18 mouse cellular contexts compared by ENCODE assay signal in genomic region chr15:62327481-62327880, GRCm38 (mm10).
A peak's percentile ranks its signal among the peaks of the same experiment; 100 is the strongest.
DNase-seq lines count a peak whose midpoint lies in the region; ATAC-seq lines count a peak whose summit lies in the region.
"Had no signal": no experiment of that assay in that cellular context is flagged by ENCODE, and none has a peak within 500 bp of the region (broad histone marks: within the 10 kb centered on the region; RNA-seq: fewer than 3 reads in every experiment).

No protein-coding gene starts in this region.

- 54% methylated on average over 2 of the region's 2 CpGs for WGBS in heart, embryonic 10.5 days
- 46% methylated on average over 2 of the region's 2 CpGs for WGBS in heart, embryonic 11.5 days (ENCODE audit: insufficient replicate concordance)
- 74% methylated on average over 2 of the region's 2 CpGs for WGBS in hindbrain, embryonic 14.5 days

- peak overlapping the region; percentile 42; the same call in 1 of the 2 replicates for H3K27ac ChIP-seq in heart, embryonic 10.5 days
- no peak overlapping the region for H3K27ac ChIP-seq in heart, embryonic 11.5 days (ENCODE audit: low read depth, low read length)
- H3K27ac ChIP-seq in hindbrain, embryonic 14.5 days, result no peak overlapping the region
- H3K27ac ChIP-seq: forebrain, embryonic 10.5 days; hindbrain, postnatal 0 days; limb, embryonic 15.5 days; lung, embryonic 15.5 days; macrophage; midbrain, embryonic 12.5 days had no signal

- no peaks in the 10 kb centered on the region for H3K36me3 ChIP-seq in heart, embryonic 10.5 days
- no peaks in the 10 kb centered on the region for H3K36me3 ChIP-seq in heart, embryonic 11.5 days (ENCODE audit: control insufficient read depth, insufficient read depth, low read length)
- H3K36me3 ChIP-seq in hindbrain, embryonic 14.5 days (replicated peaks; ENCODE audit: control insufficient read depth, insufficient read depth), result no peaks in the 10 kb centered on the region
- H3K36me3 ChIP-seq: embryonic facial prominence, embryonic 13.5 days; forebrain, embryonic 10.5 days; limb, embryonic 15.5 days; lung, embryonic 15.5 days; midbrain, embryonic 12.5 days had no signal

- no peak overlapping the region for H3K9ac ChIP-seq in heart, embryonic 11.5 days (ENCODE audit: low read depth, low read length)
- no peak overlapping the region for H3K9ac ChIP-seq in hindbrain, embryonic 14.5 days
- H3K9ac ChIP-seq: embryonic facial prominence, embryonic 13.5 days; limb, embryonic 15.5 days; lung, embryonic 15.5 days; midbrain, embryonic 12.5 days had no signal

- no peaks in the 10 kb centered on the region for H3K27me3 ChIP-seq in heart, embryonic 10.5 days (ENCODE audit: insufficient read depth, poor library complexity, severe bottlenecking)
- no peaks in the 10 kb centered on the region for H3K27me3 ChIP-seq in heart, embryonic 11.5 days (ENCODE audit: control insufficient read depth, insufficient read depth, low read length)
- no peaks in the 10 kb centered on the region for H3K27me3 ChIP-seq in hindbrain, embryonic 14.5 days (ENCODE audit: control insufficient read depth, insufficient read depth, low read length)
- H3K27me3 ChIP-seq: embryonic facial prominence, embryonic 13.5 days; limb, embryonic 15.5 days; lung, embryonic 15.5 days; midbrain, embryonic 12.5 days had no signal

- intact Hi-C loops in heart, postnatal 10 days (cut with DNase I), result loop anchor here (5.0 kb wide), 2 partner anchors 70 to 110 kb away; no protein-coding TSS in a partner anchor

- no peak overlapping the region for H3K4me3 ChIP-seq in heart, embryonic 10.5 days
- no peak overlapping the region for H3K4me3 ChIP-seq in heart, embryonic 11.5 days (ENCODE audit: low read depth, low read length)
- H3K4me3 ChIP-seq in hindbrain, embryonic 14.5 days (replicated peaks; ENCODE audit: low read length), result no peak overlapping the region
- H3K4me3 ChIP-seq: embryonic facial prominence, embryonic 13.5 days; forebrain, embryonic 10.5 days; limb, embryonic 15.5 days; lung, embryonic 15.5 days; midbrain, embryonic 12.5 days had no signal

- no peak for DNase-seq in heart, embryonic 10.5 days (ENCODE audit: low spot score)
- peak; percentile 63 for DNase-seq in 3T3-L1 (ENCODE audit: low read depth, low spot score)
- peak; percentile 80 for DNase-seq in Muller cell, postnatal 12 days (ENCODE audit: inconsistent ontology term)
- DNase-seq in heart, postnatal 10 days, result peak; percentile 25 to 33
- DNase-seq in cerebellum, postnatal 4 days (ENCODE audit: low spot score in 2 of 2), result no peak
- DNase-seq in spleen, postnatal 14 days (ENCODE audit: low spot score in 2 of 2), result no peak
- no peak for DNase-seq in hindbrain, embryonic 14.5 days (ENCODE audit: low spot score)
- DNase-seq: cerebellum, adult 18-20 months; cerebellum, postnatal 36 days had no signal

- no peak for ATAC-seq in heart, embryonic 11.5 days (replicated peaks; ENCODE audit: insufficient number of reproducible peaks, low FRiP score, low TSS enrichment)
- ATAC-seq in hindbrain, embryonic 14.5 days (ENCODE audit: low FRiP score), result no peak
- ATAC-seq: activated CD4-positive, CD25-positive, alpha-beta regulatory T cell, adult 4 months; hindbrain, postnatal 0 days had no signal

- peaks cover 22% of the 10 kb centered on the region for H3K4me1 ChIP-seq in heart, embryonic 10.5 days
- peaks cover 13% of the 10 kb centered on the region for H3K4me1 ChIP-seq in heart, embryonic 11.5 days (ENCODE audit: control insufficient read depth, insufficient read depth, low read length)
- H3K4me1 ChIP-seq in hindbrain, embryonic 14.5 days (replicated peaks; ENCODE audit: control insufficient read depth, insufficient read depth, low read length), result 0 out of 2 replicates have a peak, but pooled peaks cover 3% of the 10 kb centered on the region
- H3K4me1 ChIP-seq: midbrain, embryonic 12.5 days had no signal

- no peak overlapping the region for H3K4me2 ChIP-seq in heart, embryonic 11.5 days
- H3K4me2 ChIP-seq in hindbrain, embryonic 14.5 days (replicated peaks), result no peak overlapping the region
- H3K4me2 ChIP-seq: limb, embryonic 15.5 days; midbrain, embryonic 12.5 days had no signal

- H3K9me3 ChIP-seq in heart, embryonic 10.5 days, result no peaks in the 10 kb centered on the region
- H3K9me3 ChIP-seq in heart, embryonic 11.5 days (replicated peaks; ENCODE audit: control insufficient read depth, low read length), result no peaks in the 10 kb centered on the region
- no peaks in the 10 kb centered on the region for H3K9me3 ChIP-seq in hindbrain, embryonic 14.5 days (ENCODE audit: control insufficient read depth, low read length)
- H3K9me3 ChIP-seq: embryonic facial prominence, embryonic 13.5 days; forebrain, embryonic 10.5 days; limb, embryonic 15.5 days; lung, embryonic 15.5 days; midbrain, embryonic 12.5 days had no signal

Comparison
In these comparisons a context has a peak if more than half of its experiments do, and no peak if none do; other contexts are left out.
1. DNase-seq: peak in 3T3-L1 (single experiment), Muller cell, postnatal 12 days (single experiment) and heart, postnatal 10 days (2 of 2); none in heart, embryonic 10.5 days (single experiment), cerebellum, postnatal 4 days (0 of 2), spleen, postnatal 14 days (0 of 2) and hindbrain, embryonic 14.5 days (single experiment).